ENCODE assay signal across 18 mouse cellular contexts in genomic region chr8:124489311-124489710, GRCm38 (mm10). TPM values are rescaled to one million over a fixed set of nuclear protein-coding genes. Genes with fewer than 3 reads are reported as not detected.
"Had no signal": no experiment of that assay in that cellular context is flagged by ENCODE, and none has a peak within 500 bp of the region (broad histone marks: within the 10 kb centered on the region; RNA-seq: fewer than 3 reads in every experiment).

No protein-coding gene starts in this region.

- H3K9ac ChIP-seq: hindbrain, embryonic 15.5 days; limb, embryonic 12.5 days; liver, embryonic 13.5 days; liver, postnatal 0 days; lung, embryonic 15.5 days; midbrain, embryonic 15.5 days; neural tube, embryonic 13.5 days had no signal

- H3K36me3 ChIP-seq: hindbrain, embryonic 15.5 days; limb, embryonic 12.5 days; liver, embryonic 13.5 days; lung, embryonic 15.5 days; midbrain, embryonic 15.5 days; neural tube, embryonic 13.5 days had no signal

- H3K27me3 ChIP-seq: hindbrain, embryonic 15.5 days; limb, embryonic 12.5 days; liver, embryonic 13.5 days; lung, embryonic 15.5 days; midbrain, embryonic 15.5 days; neural tube, embryonic 13.5 days had no signal

- H3K4me1 ChIP-seq: hindbrain, embryonic 15.5 days; limb, embryonic 12.5 days; liver, embryonic 13.5 days; lung, embryonic 15.5 days; megakaryocyte, embryonic 14.5 days; midbrain, embryonic 15.5 days had no signal

- H3K4me3 ChIP-seq: hindbrain, embryonic 15.5 days; limb, embryonic 12.5 days; liver, embryonic 13.5 days; lung, embryonic 15.5 days; megakaryocyte, embryonic 14.5 days; midbrain, embryonic 15.5 days; neural tube, embryonic 13.5 days had no signal

- H3K4me2 ChIP-seq: hindbrain, embryonic 15.5 days; limb, embryonic 12.5 days; liver, embryonic 13.5 days; lung, embryonic 15.5 days; midbrain, embryonic 11.5 days; midbrain, embryonic 15.5 days; neural tube, embryonic 13.5 days had no signal

- H3K9me3 ChIP-seq: hindbrain, embryonic 15.5 days; limb, embryonic 12.5 days; liver, embryonic 13.5 days; lung, embryonic 15.5 days; midbrain, embryonic 15.5 days had no signal

- H3K27ac ChIP-seq: hindbrain, embryonic 15.5 days; kidney, postnatal 0 days; limb, embryonic 12.5 days; liver, embryonic 13.5 days; lung, embryonic 15.5 days; macrophage; midbrain, embryonic 15.5 days; neural tube, embryonic 13.5 days; stomach, postnatal 0 days had no signal

- DNase-seq: liver; liver, embryonic 13.5 days; liver, postnatal 0 days; lung, postnatal 14 days; thymus, adult 18-20 months; thymus, postnatal 14 days had no signal

- ATAC-seq: inflammation-experienced regulatory T-cells, adult 6 months; liver, postnatal 0 days; midbrain, embryonic 15.5 days had no signal

RNA-seq across cellular contexts. Expression of gene Pgbd5, which starts 49.9 kb away (rescaled TPM):
- total RNA-seq: monocyte, adult 5-6 weeks had no signal
- polyA plus RNA-seq: inflammation-experienced regulatory T-cells, adult 6 months had no signal
